Mouse (Mus musculus) erythroblast, adult 5-6 weeks (primary cell): Measurements from ENCODE around the gene Prkar1a. TPM values are rescaled to one million over a fixed set of nuclear protein-coding genes. Genes with fewer than 3 reads are reported as not detected.
A peak's percentile ranks its signal among the peaks of the same experiment; 100 is the strongest.

Experiments used
- ATAC-seq: replicated peaks from 2 replicates; pipeline ENCODE4 v1.8.0; 2016; ENCODE audit warnings: moderate number of reproducible peaks, mild to moderate bottlenecking, moderate TSS enrichment, inconsistent platforms; ENCODE audit not compliant: poor library complexity, low FRiP score, severe bottlenecking
- total RNA-seq, 2 experiments: library from RNA; stranded (forward) in 1 of 2; stranded (reverse) in 1 of 2; fragments of 150-400 nt in 1 of 2; fragments of 200-764, 138-1000 nt in 1 of 2; gene quantifications; 2 replicates each; pipeline versions ENCODE4 v1.2.3 to v1.2.4; 2015 to 2017; ENCODE audit warnings: low replicate concordance in 2 of 2

Prkar1a gene
- 30.0 and 33.6 TPM in 2 replicates for total RNA-seq (2015; ENCODE audit: low replicate concordance)
- 20.4 and 23.6 TPM in 2 replicates for total RNA-seq (2017; ENCODE audit: low replicate concordance)

DNA sequence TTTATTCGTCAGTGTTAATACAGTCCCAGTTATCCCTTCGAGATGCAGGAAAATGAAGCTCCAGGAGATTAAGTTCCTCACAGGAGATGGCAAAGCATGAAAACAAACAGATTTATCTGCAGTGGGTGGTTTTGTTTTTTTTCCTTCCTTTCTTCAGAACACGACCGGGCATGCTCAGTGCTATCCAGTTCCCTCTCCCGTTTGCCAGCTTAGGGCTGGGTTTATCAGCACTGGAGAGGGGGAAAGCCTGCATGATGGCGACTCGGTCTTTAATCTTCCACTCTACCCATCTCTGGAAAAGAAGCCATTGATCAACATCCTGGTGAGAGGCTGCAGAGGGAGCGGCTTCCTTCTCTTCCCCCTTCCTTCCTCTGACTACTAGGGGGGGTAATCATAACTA lies at the start of gene Prkar1a:
TSS of gene Prkar1a (plus strand) at position 200 of the 400 bp plus-strand sequence.
- no peak for ATAC-seq

DNA sequence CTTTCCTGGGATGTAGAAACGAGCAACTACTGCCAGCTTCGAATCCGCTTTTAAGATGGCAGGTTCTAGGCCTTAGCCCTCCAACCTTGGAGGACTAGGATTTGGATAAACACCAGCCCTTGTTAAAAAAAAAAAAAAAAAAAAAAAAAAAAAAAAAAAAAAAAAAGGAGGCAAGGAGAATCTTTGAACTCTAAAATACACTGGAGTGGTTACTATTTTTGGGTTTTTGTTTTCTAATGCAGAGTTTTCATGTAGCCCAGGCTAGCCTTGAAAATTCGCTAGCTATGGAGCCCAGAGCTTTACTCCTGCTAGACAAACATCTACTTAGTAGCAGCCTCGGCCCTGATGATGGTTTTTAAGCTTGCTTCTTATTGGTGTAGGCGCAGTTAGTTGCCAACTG lies 41.6 kb upstream of the Prkar1a start:
- no peak for ATAC-seq

DNA sequence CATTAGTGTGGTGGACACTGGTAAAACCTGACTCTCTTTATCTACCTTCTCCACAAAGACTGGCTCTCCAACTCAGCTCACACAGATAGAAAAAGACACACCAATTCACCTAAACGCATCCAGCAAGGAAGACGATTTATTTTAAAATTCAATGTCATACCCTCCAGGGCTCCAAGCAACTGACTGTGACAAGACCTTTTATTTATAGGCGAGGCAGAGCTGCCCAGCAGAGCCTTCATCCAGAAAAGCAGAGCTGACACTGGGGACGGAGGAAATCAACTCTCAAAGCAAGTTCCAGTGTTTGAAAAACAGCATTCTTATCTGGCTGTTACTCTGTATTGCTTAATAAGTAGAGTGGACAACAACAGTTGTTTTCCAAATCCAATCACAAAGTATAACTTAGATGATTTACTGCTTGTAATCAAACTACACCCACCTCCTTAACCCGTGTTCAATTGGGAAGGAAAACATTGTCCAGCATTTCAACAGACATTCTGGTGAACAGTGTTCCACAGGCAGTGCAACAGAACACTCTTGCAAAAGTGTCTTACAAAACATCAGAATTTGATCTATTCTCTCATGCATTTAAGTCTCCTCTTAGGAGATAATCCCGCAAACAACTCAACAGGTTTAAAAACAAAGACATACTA lies 40.1 kb upstream of the Prkar1a start:
- ATAC-seq, result no peak

DNA sequence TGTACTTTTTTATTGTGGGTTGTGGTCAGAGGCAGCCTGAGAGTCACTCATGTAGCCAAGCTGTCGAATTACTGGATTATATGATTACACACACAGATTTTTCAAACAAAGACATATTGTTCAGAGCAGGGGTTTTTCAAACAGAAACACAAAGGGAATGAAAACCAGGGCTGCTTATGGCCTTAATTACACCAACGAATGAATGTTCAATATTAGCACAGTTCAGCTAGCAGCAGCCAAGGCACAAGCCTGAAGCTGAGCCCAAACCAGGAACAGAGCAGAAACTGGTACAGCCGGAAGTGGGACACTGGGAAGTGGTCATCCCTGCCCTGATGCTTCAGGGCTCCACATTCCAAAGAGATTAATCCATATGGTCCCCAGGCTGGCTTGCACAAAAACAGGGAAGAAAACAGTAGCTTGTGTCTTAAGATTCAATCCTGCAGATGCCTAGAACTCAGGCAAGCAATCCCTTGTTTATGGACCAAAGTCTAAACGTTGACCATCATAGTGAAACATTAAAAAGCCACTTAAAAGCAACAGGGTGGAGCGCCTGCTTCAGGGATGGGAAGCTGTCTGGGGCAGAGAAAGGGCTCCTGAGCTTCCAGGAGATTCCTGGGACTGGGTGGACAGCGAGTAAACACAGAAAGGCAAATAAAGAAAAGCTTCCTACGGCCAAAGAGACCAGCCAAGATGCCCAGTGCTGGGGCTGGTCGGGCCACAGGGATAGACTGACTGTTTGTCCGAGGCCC lies 39.0 kb upstream of the Prkar1a start:
- no peak for ATAC-seq

DNA sequence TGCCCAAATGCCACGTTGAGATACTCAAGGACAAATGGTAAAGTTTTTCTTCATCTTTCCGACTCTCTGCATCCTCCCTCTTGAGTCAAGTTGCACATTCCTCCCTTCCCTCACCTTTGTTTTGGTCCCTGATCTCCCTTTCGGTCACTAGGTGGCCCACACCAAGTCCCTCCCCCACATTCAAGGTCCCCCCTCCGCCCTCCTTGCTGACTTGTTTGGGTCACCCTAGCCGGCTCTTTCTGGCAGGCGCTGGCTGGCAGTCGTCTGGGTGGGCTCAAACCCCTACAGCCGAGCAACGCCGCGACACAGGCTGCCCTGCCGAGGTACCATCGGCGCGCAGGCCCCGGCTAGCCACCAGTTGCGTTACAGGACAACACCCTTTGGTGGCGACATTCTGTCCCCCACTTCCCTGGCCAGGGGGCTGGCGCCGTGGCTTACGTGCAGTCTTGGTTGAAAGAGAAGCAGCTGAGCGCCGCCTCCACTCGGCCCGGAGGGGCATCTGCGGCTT lies 38.4 kb upstream of the Prkar1a start:
- ATAC-seq, result peak; percentile 20

DNA sequence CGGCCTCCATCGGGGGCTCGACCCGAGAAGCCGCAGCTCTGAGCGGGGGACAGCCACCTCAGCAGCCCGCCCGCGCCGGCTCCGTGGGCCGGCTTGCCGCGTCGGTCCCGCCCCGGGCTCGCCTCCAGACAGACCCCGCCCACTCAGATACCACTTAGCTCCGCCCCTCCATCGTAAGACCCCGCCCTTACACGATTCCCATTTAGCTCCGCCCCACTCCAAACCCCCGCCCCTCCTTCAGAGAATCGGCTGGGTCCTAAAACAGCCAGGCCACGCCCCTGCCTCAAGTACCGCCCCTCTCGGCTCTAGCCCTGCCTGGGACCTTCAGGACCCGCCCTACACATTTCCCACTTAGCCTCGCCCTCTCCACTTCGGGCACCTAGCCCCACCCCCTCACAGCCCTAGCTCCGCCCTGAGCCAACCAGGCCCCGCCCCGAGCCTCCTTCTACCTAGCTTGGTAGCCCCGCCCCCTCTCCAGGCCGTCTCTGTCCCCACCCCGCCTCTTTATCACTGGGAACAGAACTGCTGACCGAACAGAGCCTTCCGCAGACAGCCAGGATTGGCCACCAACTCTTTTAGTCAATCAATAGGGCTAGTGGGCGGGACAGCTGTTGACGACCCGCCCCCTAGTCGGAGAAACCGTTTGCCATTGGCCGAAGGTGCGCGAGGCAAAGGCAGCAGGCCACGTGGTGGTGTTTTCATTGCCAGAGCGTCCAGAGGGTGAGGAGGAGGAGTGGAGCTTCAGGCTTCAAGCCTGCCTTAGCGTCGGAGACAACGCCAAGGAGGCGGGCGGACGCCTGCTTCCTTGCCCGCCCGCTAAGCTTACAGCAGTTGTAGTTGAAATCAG lies 37.7 kb upstream of the Prkar1a start, which contains the start of gene Wipi1:
TSS of gene Wipi1 (minus strand) at position 665 of the 847 bp plus-strand sequence.
- peak; percentile 79 for ATAC-seq

DNA sequence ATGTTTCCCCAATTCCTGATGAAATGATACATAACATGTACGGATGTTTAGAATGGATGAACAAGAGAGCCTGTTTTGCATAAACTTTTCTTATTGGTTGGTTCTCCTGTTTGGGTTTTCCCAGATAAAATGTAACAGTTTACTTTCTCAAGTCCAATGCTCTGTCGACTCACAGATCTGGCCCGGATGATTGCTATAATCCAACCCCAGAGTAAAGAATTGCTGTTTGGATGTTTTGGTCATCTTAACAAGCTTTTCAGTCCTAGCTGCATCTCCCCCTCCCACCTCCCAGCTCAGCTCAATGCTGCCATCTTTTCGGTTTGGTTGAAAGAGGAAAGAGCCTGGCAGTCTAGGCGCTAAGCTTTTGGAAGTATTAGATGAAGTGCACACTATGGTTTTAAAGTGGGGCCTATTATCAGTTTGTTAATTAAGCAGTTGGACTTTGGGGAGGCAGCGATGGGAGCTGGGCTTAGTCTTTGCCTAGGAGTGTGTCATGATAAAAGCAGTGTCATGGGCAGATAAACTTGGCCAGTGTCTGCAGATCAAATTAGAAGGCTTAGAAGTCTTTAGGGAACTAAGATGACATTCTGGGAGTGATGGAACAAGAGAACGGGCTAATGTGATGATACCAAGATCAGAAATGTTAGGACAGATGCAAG lies 36.2 kb upstream of the Prkar1a start:
- peak; percentile 11; the same call in 1 of the 2 replicates for ATAC-seq

DNA sequence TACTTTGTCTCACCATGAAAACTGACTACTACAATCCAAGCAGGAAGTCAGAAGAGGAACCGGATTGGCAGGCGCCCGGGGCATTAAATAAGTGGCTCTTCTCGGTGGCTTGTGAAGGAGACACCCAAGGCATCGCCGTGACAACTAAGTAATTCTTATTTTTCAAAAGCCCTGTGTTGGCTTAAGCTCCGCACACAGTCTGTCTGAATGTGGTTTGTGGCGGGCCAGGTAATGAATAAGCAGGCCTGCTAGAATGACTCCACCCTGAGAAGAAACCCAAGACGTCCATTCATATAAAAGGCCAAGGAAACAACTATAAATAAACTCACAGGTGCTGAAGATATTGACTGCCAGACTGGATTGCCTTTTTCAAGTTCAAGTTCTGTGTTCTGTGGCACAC lies 33.9 kb upstream of the Prkar1a start:
- no peak for ATAC-seq

DNA sequence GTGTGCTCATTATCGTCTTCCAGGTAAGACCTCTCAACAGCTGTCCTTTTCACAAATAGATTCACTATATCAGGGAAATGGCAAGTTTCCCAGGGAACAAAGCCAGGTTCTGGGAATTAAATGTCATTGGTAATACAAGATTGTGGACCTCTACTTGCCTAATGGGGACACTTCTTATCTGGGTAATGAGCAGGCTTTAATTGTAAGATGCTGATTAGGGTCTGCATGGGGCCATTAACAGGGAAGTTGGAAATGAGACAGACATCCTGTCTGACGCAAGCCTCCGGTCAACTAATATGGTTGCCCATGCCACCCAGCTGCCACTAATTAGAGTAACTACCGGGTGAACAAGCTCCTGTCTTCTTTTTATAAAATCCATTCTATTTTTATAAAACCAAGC lies 32.9 kb upstream of the Prkar1a start:
- ATAC-seq, result no peak

DNA sequence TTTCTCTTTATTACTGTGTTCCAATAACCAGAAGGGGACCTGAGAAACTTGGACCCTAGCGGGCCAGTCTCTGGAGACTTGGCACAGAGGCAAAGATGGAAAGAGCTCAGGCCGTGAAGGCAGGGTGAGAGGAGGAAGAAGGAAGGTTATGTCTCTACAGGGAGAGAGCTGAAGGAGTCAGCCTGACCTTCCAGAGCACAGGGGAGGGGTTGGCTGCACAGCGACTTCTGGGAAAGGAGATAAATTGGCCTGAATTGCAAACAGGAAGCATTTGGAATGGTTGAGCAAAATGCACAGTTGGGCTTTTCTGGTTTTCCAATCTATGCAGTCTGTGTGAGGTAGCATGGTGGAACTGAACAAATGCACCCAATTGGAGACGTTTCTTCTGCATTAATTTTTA lies 32.4 kb upstream of the Prkar1a start:
- no peak for ATAC-seq

DNA sequence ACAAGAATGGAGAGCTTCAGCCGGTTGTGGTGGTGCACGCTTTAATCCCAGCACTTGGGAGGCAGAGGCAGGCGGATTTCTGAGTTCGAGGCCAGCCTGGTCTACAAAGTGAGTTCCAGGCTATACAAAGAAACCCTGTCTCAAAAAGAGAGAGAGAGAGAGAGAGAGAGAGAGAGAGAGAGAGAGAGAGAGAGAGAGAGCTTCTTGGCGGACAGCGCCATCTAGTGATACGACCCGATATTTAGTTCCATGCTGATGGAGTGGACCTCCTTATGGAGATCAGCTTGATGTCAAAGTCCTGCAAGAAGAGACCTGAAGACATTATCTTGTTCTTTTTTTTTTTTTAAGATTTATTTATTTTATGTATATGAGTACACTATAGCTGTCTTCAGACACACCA lies 30.1 kb upstream of the Prkar1a start:
- ATAC-seq, result 0 out of 2 replicates have a peak, but pooled peaks have one; percentile 56

DNA sequence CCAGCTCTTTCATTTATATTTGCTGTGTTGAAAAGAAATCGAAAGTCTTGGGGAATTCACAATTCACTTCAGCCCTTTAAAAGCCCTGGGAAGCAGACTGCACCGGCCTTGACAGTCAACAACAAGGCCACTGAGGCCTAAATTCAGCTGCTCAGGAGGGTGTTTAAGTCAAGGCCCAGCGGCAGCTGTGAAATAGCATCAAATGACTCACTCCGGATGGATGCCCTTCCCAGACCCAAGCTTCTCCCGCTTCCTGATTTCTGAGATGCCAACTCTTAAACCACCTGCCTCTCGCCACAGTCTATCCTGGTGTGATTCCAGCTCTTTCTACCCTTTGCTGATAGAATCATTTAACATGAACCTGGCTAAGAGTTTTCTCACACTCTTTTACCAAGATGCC lies 28.8 kb upstream of the Prkar1a start:
- no peak for ATAC-seq

DNA sequence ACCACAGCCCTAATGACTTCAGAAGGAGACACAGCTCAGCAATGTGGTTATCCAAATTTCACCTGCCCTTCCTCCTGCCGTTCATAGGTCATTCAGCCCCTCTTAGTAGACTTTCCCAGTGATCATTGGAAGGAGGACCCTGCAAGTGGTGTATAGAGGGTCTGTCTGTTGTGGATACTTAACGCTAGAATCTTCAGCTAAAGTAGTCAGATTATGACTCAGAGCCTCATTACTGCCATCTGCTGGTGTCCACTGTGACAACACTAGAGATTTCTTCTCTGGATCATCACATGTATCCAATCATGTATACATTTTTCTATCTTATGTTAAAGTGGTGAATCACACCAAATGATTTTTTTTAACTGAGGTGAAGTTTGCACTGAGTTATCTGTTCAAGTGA lies 28.0 kb upstream of the Prkar1a start:
- ATAC-seq, result peak; percentile 76

DNA sequence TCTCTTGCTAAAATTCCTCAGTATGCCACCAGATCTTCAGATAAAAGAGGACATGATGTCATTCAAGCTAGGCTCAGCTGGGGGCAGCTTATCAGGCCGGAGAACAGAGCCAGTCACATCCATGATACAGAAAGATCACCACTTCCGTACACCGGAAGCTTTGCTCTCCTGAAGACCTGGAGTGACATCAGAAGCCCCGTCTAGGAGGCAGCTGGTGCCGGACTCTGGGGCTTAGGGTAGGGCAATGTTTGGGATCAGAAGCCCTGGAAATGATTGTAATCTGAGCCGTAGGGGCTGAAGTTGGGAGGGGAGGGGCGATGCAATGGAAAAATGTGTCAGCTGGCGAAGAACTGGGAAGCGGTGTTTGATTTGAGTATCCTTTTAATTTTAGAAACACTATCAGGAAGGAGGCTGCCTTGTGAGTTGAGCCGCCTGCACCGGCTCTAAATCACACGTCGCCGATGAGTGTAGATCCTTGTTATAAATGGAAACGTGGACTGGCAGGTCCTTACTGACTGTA lies 26.6 kb upstream of the Prkar1a start:
- ATAC-seq, result no peak

DNA sequence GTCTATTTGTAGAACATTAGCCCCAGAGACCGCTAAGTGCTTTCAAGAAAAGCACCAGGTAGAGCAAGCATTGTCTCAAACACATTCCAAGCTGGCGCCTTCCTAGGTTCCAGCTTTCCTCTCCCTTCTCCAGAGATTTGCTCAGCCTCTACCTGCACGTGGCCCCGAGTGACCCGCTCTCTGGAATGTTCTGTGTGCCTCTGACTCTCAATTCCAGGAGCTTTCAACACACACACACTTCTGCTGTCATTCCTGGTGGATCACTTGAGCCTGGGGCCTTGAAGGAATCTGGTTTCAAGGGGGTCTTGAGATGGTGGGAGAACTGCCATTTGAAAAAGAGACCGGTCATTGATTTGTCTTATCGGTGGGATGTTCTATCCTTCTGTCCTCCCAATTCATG lies 26.0 kb upstream of the Prkar1a start:
- no peak for ATAC-seq

DNA sequence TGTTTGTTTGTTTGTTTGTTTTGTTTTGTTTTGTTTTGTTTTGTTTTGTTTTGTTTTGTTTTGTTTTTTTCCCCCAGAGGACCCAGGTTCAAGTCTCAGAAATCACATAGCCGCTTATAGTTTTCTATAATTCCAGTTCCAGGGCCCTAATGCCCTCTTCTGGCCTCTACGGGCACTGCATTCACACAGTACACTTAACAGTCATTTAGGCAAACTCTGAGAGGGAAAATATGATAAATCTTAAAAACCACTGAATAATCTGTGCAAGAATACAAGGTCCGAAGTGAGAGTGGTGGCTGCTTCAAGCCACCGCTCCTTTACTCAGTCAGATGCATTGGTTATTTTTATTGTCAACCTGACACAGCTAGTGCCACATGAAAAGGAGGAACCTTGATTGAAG lies 21.6 kb upstream of the Prkar1a start:
- ATAC-seq, result peak; percentile 64

DNA sequence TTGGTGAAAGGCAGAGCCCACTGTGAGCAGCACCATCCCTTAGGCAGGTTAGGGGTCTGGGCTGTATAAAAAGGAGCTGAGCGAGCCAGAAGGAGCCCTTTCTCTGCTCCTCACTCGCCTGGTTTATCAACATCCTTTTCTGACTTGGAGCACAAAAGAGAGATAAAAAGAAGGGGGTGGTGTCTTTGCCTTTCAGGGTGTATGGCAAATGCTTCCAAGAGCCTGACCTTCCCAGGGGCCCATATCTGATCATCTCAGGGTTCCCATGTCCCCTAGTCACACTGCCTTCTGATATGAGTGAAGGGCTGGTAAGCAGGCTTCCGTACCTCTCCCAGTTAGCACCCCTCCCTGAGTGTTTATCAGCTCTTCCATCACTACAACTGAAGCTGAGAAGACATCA lies 21.1 kb upstream of the Prkar1a start:
- no peak for ATAC-seq

DNA sequence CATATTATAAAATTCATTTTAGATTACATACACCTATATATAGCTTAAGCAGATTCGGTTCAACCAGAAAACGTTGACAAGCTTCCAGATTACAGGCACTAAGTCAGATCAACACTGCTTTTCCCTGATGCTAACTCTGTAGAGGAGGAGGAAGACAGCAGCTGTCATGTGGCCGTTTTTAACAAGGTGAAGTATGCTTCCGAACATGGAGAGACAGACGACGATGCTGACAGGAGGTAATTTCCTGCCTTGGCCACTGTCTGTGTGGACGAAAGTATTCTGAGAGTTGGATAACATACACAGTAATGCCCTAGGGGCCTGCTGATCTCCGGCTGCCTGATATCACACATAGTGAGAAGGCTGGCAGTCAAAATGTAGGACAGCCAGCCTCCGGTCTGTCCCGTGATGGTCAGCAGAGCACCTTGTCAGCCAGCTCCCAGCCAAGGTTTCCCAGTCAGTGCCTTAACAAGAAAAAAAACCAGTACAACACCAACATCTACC lies 20.1 kb upstream of the Prkar1a start:
- no peak for ATAC-seq

DNA sequence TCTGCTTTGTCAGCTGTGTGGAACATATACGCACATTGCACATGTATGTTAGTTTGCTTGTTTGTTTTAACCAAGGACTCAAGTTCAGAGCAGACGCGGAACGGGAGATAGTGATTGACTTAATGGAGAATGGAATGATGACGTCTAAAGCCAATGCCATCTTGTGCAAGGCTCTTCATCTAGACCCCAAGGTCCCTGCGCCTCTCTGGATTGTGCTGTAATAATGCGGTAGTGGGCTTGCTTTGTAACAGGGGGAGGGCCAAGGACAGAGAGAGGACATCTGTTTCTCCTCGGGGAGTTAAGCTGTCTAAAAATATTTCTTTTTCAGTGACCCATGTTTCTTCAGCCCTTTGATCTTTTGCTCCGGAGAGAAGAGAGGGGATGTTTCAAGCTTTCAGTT lies 14.3 kb upstream of the Prkar1a start:
- ATAC-seq, result no peak
